In genomic region chr4:129917016-129917603, GRCm38 (mm10) we compare ENCODE assay signal across 10 mouse cellular contexts. TPM values are rescaled to one million over a fixed set of nuclear protein-coding genes. Genes with fewer than 3 reads are reported as not detected.
DNase-seq lines count a peak whose midpoint lies in the region; ATAC-seq lines count a peak whose summit lies in the region.
"Had no signal": no experiment of that assay in that cellular context is flagged by ENCODE, and none has a peak within 500 bp of the region (broad histone marks: within the 10 kb centered on the region; RNA-seq: fewer than 3 reads in every experiment).

No protein-coding gene starts in this region.

- no peak for DNase-seq in forebrain, embryonic 10.5 days (ENCODE audit: extremely low spot score, low spot score)
- no peak for DNase-seq in neural tube, embryonic 10.5 days (ENCODE audit: extremely low spot score, low spot score)
- peak; percentile 62 to 71 for DNase-seq in lung, adult 18-20 months
- peak; percentile 75 for DNase-seq in testis, postnatal 14 days (ENCODE audit: low spot score)
- no peak for DNase-seq in retina, postnatal 1 day
- no peak for DNase-seq in right cerebral cortex, adult 2 months (ENCODE audit: low spot score in 2 of 2)

- no peak overlapping the region for H3K9ac ChIP-seq in forebrain, embryonic 16.5 days (replicated peaks; ENCODE audit: low read depth, low read length)
- no peak overlapping the region for H3K9ac ChIP-seq in neural tube, embryonic 13.5 days

- 81% methylated on average over 8 of the region's 8 CpGs for WGBS in forebrain, embryonic 10.5 days
- 64% methylated on average over 8 of the region's 8 CpGs for WGBS in forebrain, embryonic 16.5 days
- 66% methylated on average over 8 of the region's 8 CpGs for WGBS in neural tube, embryonic 13.5 days

- no peaks in the 10 kb centered on the region for H3K9me3 ChIP-seq in forebrain, embryonic 10.5 days
- H3K9me3 ChIP-seq in forebrain, embryonic 16.5 days (ENCODE audit: control insufficient read depth, low read length): no peaks in the 10 kb centered on the region
- H3K9me3 ChIP-seq in neural tube, embryonic 13.5 days: no peaks in the 10 kb centered on the region

- H3K27ac ChIP-seq in forebrain, embryonic 10.5 days: peak overlapping the region; percentile 44; the same call in 1 of the 2 replicates
- H3K27ac ChIP-seq in forebrain, embryonic 16.5 days (ENCODE audit: low read length): no peak overlapping the region
- H3K27ac ChIP-seq in neural tube, embryonic 13.5 days (replicated peaks): peak overlapping the region; percentile 59; the same call in 1 of the 2 replicates
- H3K27ac ChIP-seq: left cerebral cortex, adult 2 months had no signal

- no peak for ATAC-seq in forebrain, embryonic 16.5 days
- ATAC-seq in neural tube, embryonic 13.5 days (ENCODE audit: low read depth): no peak

- no peaks in the 10 kb centered on the region for H3K36me3 ChIP-seq in forebrain, embryonic 10.5 days (replicated peaks)
- no peaks in the 10 kb centered on the region for H3K36me3 ChIP-seq in forebrain, embryonic 16.5 days (ENCODE audit: control insufficient read depth, insufficient read depth)
- H3K36me3 ChIP-seq in neural tube, embryonic 13.5 days: no peaks in the 10 kb centered on the region

- H3K4me2 ChIP-seq in forebrain, embryonic 16.5 days (ENCODE audit: low read length): no peak overlapping the region
- no peak overlapping the region for H3K4me2 ChIP-seq in neural tube, embryonic 13.5 days

- H3K4me3 ChIP-seq in forebrain, embryonic 10.5 days: no peak overlapping the region
- H3K4me3 ChIP-seq in forebrain, embryonic 16.5 days (replicated peaks; ENCODE audit: low read length): no peak overlapping the region
- H3K4me3 ChIP-seq in neural tube, embryonic 13.5 days: no peak overlapping the region
- H3K4me3 ChIP-seq: left cerebral cortex, adult 2 months had no signal

- H3K27me3 ChIP-seq in forebrain, embryonic 10.5 days (ENCODE audit: poor library complexity, severe bottlenecking): no peaks in the 10 kb centered on the region
- H3K27me3 ChIP-seq in forebrain, embryonic 16.5 days (replicated peaks; ENCODE audit: control insufficient read depth, insufficient read depth, low read length): no peaks in the 10 kb centered on the region
- H3K27me3 ChIP-seq in neural tube, embryonic 13.5 days: no peaks in the 10 kb centered on the region

- H3K4me1 ChIP-seq in forebrain, embryonic 10.5 days: peaks cover 35% of the 10 kb centered on the region
- H3K4me1 ChIP-seq in forebrain, embryonic 16.5 days (replicated peaks; ENCODE audit: control insufficient read depth, insufficient read depth, low read length): peaks cover 4% of the 10 kb centered on the region; the same call in 1 of the 2 replicates
- peaks cover 16% of the 10 kb centered on the region for H3K4me1 ChIP-seq in neural tube, embryonic 13.5 days (replicated peaks)

RNA-seq across cellular contexts. Expression of gene Spocd1, which starts 11.9 kb away (rescaled TPM):
- not detected in 2 replicates for polyA plus RNA-seq in forebrain, embryonic 10.5 days (2016; fragmentation: Nextera tagmentation; extraction: Ambion mirVana)
- not detected in 2 replicates for polyA plus RNA-seq in forebrain, embryonic 16.5 days (2015; fragmentation: Nextera tagmentation; extraction: Ambion mirVana)
- polyA plus RNA-seq in neural tube, embryonic 13.5 days (2015; fragmentation: Nextera tagmentation; extraction: Ambion mirVana): not detected in 2 replicates
- polyA plus RNA-seq: hindbrain, embryonic 11.5 days had no signal

Comparison
In these comparisons a context has a peak if more than half of its experiments do, and no peak if none do; other contexts are left out.
1. DNase-seq: peak in lung, adult 18-20 months (2 of 2) and testis, postnatal 14 days (single experiment); none in forebrain, embryonic 10.5 days (single experiment), neural tube, embryonic 10.5 days (single experiment), retina, postnatal 1 day (single experiment) and right cerebral cortex, adult 2 months (0 of 2).